Mouse (Mus musculus): ENCODE measurements around the gene Trex1. TPM values are rescaled to one million over a fixed set of nuclear protein-coding genes. Genes with fewer than 3 reads are reported as not detected.
A peak's percentile ranks its signal among the peaks of the same experiment; 100 is the strongest.

Gene Trex1
- total and polyA plus RNA-seq, 3 experiments = 12.6 to 55.2 (median 13.3) TPM

DNA sequence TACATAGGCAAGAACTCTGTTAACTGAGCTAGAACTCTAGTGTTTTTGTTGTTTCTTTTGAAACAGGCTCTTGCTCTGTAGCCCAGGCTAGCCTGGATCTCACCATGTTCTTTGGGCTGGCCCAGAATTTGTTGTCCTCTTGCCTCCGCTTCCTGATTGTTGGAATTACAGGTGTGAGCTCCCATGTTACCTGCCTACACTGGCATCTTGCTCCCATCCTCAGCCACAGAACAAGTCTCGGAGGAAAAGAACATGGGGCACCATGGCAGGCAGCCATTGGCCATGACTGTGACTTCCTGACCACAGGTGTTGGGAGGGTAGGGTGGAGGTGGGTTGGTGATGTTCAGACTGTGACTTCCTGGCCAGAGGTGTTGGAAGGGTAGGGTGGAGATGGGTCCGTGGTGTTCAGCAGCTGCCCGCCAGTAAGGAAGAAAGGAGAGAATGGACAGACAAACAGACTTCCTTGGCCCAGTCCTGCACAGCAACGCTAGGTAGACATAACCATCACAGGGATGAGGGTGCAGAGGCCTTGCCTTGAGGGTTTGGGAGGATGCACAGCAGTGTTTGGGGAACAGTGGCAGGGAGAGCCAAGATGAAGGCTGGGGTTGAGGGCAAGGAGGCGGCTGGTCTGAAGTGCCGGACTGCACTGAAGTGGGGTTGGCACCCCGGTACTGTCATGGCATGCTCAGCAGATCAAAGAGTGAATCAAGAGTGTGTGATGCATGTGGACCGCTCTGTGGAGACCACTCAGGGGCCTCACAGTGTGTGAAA lies 6.9 kb downstream of the Trex1 start:
- peaks cover 6% of the 10 kb centered on the region for H3K4me1 ChIP-seq (ENCODE audit: control insufficient read depth, insufficient read depth, low read length)
- intact Hi-C loops (cut with DNase I) = no loop called here
- H3K36me3 ChIP-seq (ENCODE audit: control insufficient read depth, insufficient read depth, low read length) = 0 out of 2 replicates have a peak, but pooled peaks cover 1% of the 10 kb centered on the region
- H3K27me3 ChIP-seq (ENCODE audit: control insufficient read depth, insufficient read depth, low read length) = no peaks in the 10 kb centered on the region
- H3K4me3 ChIP-seq = no peak overlapping the region
- no peak overlapping the region for H3K9ac ChIP-seq (ENCODE audit: low read depth, low read length)
- H3K27ac ChIP-seq = no peak overlapping the region; the same call in 1 of the 2 replicates
- peak in 1 of 2 experiments; percentile 20 for DNase-seq
- TF ChIP-seq EP300 (IDR thresholded peaks at IDR 0.05; ENCODE audit: insufficient read depth, low read depth, low read length) (no peak), POLR2A (IDR thresholded peaks at IDR 0.05; ENCODE audit: insufficient read depth, low read depth, low read length) (no peak), CTCF (IDR thresholded peaks at IDR 0.05) (no peak)
- WGBS = 86% methylated on average over 9 of the region's 9 CpGs
- H3K79me2 ChIP-seq (replicated peaks; ENCODE audit: control insufficient read depth, insufficient read depth, low read length) = no peaks in the 10 kb centered on the region; the same call in 1 of the 2 replicates

GRCm38 (mm10) chr9:109051651-109052489 lies 7.7 kb downstream of the Trex1 start:
- TF ChIP-seq CTCF (IDR thresholded peaks at IDR 0.05) = no peak
- no peak for TF ChIP-seq POLR2A (IDR thresholded peaks at IDR 0.05; ENCODE audit: insufficient read depth, low read depth, low read length)
- TF ChIP-seq EP300 (IDR thresholded peaks at IDR 0.05; ENCODE audit: insufficient read depth, low read depth, low read length) = no peak
- Histone ChIP-seq H3K4me1 (ENCODE audit: control insufficient read depth, insufficient read depth, low read length) (peaks cover 4% of the 10 kb centered on the region), H3K4me3 (no peak overlapping the region), H3K79me2 (replicated peaks; ENCODE audit: control insufficient read depth, insufficient read depth, low read length) (no peaks in the 10 kb centered on the region; the same call in 1 of the 2 replicates), H3K9ac (ENCODE audit: low read depth, low read length) (no peak overlapping the region), H3K27ac (no peak overlapping the region; the same call in 1 of the 2 replicates), H3K27me3 (ENCODE audit: control insufficient read depth, insufficient read depth, low read length) (no peaks in the 10 kb centered on the region), H3K36me3 (ENCODE audit: control insufficient read depth, insufficient read depth, low read length) (no peaks in the 10 kb centered on the region)
- peak in 1 of 2 experiments; percentile 19 for DNase-seq
- intact Hi-C loops (cut with DNase I) = no loop called here
- 84% methylated on average over 10 of the region's 10 CpGs for WGBS

GRCm38 (mm10) chr9:109051011-109051501 lies 8.5 kb downstream of the Trex1 start:
- intact Hi-C loops (cut with DNase I) = no loop called here

GRCm38 (mm10) chr9:109050674-109050997 lies 8.9 kb downstream of the Trex1 start:
- H3K4me1 ChIP-seq (ENCODE audit: control insufficient read depth, insufficient read depth, low read length) = peaks cover 4% of the 10 kb centered on the region
- intact Hi-C loops (cut with DNase I) = no loop called here
- H3K27ac ChIP-seq = no peak overlapping the region
- TF ChIP-seq EP300 (IDR thresholded peaks at IDR 0.05; ENCODE audit: insufficient read depth, low read depth, low read length) (no peak), CTCF (IDR thresholded peaks at IDR 0.05) (no peak), POLR2A (IDR thresholded peaks at IDR 0.05; ENCODE audit: insufficient read depth, low read depth, low read length) (no peak)
- H3K9ac ChIP-seq (ENCODE audit: low read depth, low read length) = no peak overlapping the region
- 74% methylated on average over 3 of the region's 3 CpGs for WGBS
- peak in 1 of 2 experiments; percentile 10 for DNase-seq
- H3K4me3 ChIP-seq = no peak overlapping the region
- H3K27me3 ChIP-seq (ENCODE audit: control insufficient read depth, insufficient read depth, low read length) = no peaks in the 10 kb centered on the region
- H3K79me2 ChIP-seq (replicated peaks; ENCODE audit: control insufficient read depth, insufficient read depth, low read length) = no peaks in the 10 kb centered on the region; the same call in 1 of the 2 replicates
- H3K36me3 ChIP-seq (ENCODE audit: control insufficient read depth, insufficient read depth, low read length) = no peaks in the 10 kb centered on the region

More at GRCm38 (mm10) chr9:109051011-109051501, 8.5 kb downstream of the Trex1 start:
- Histone ChIP-seq H3K4me3 (no peak overlapping the region), H3K27me3 (ENCODE audit: control insufficient read depth, insufficient read depth, low read length) (no peaks in the 10 kb centered on the region), H3K27ac (no peak overlapping the region), H3K9ac (ENCODE audit: low read depth, low read length) (no peak overlapping the region), H3K36me3 (ENCODE audit: control insufficient read depth, insufficient read depth, low read length) (no peaks in the 10 kb centered on the region), H3K79me2 (replicated peaks; ENCODE audit: control insufficient read depth, insufficient read depth, low read length) (no peaks in the 10 kb centered on the region; the same call in 1 of the 2 replicates), H3K4me1 (ENCODE audit: control insufficient read depth, insufficient read depth, low read length) (peaks cover 4% of the 10 kb centered on the region)
- peak in 1 of 2 experiments; percentile 18 for DNase-seq
- TF ChIP-seq POLR2A (IDR thresholded peaks at IDR 0.05; ENCODE audit: insufficient read depth, low read depth, low read length) (no peak), CTCF (IDR thresholded peaks at IDR 0.05) (no peak), EP300 (IDR thresholded peaks at IDR 0.05; ENCODE audit: insufficient read depth, low read depth, low read length) (no peak)
- WGBS = 83% methylated on average over 13 of the region's 13 CpGs

- intact Hi-C loops (cut with DNase I) = no loop called here
- H3K27ac ChIP-seq = no peak overlapping the region
- no peaks in the 10 kb centered on the region; the same call in 1 of the 2 replicates for H3K79me2 ChIP-seq (replicated peaks; ENCODE audit: control insufficient read depth, insufficient read depth, low read length)
- DNase-seq = peak in 1 of 2 experiments; percentile 15
- WGBS = 81% methylated on average over 9 of the region's 9 CpGs
- H3K4me1 ChIP-seq (ENCODE audit: control insufficient read depth, insufficient read depth, low read length) = peaks cover 2% of the 10 kb centered on the region
- no peak overlapping the region for H3K9ac ChIP-seq (ENCODE audit: low read depth, low read length)
- no peaks in the 10 kb centered on the region for H3K36me3 ChIP-seq (ENCODE audit: control insufficient read depth, insufficient read depth, low read length)
- H3K27me3 ChIP-seq (ENCODE audit: control insufficient read depth, insufficient read depth, low read length) = no peaks in the 10 kb centered on the region
- TF ChIP-seq EP300 (IDR thresholded peaks at IDR 0.05; ENCODE audit: insufficient read depth, low read depth, low read length) = no peak
- TF ChIP-seq POLR2A (IDR thresholded peaks at IDR 0.05; ENCODE audit: insufficient read depth, low read depth, low read length) = no peak
- TF ChIP-seq CTCF (IDR thresholded peaks at IDR 0.05) = no peak
- no peak overlapping the region for H3K4me3 ChIP-seq
Measured at GRCm38 (mm10) chr9:109049996-109050673, 9.4 kb downstream of the Trex1 start.

Measured in heart, adult 2 months (tissue).